Mouse (Mus musculus) olfactory bulb, adult 2 months (tissue): Measurements from ENCODE around the gene Ly6g5c. TPM values are rescaled to one million over a fixed set of nuclear protein-coding genes. Genes with fewer than 3 reads are reported as not detected.

Experiments
- H3K27ac ChIP-seq: fragments of 200-500 bp; 2 replicates; pipeline ENCODE4 v1.5.1; 2012; ENCODE audit warnings: low read depth, low read length; ENCODE audit not compliant: insufficient read depth
- H3K4me1 ChIP-seq: fragments of 200-500 bp; 2 replicates; pipeline ENCODE4 v1.6.1; 2012; ENCODE audit warnings: low read length; ENCODE audit not compliant: control insufficient read depth, insufficient read depth
- H3K4me3 ChIP-seq: fragments of 200-500 bp; 2 replicates; pipeline ENCODE4 v1.5.1; 2012; ENCODE audit warnings: mild to moderate bottlenecking, low read depth, low read length, moderate library complexity; ENCODE audit not compliant: insufficient read depth
- CTCF ChIP-seq: fragments of 200-500 bp; IDR thresholded peaks from 2 replicates; pipeline ENCODE4 v1.5.1; 2012; ENCODE audit warnings: low read depth, mild to moderate bottlenecking, low read length, moderate library complexity; ENCODE audit not compliant: insufficient read depth
- POLR2A ChIP-seq: fragments of 200-500 bp; IDR thresholded peaks from 2 replicates; pipeline ENCODE4 v1.6.1; 2012; ENCODE audit warnings: mild to moderate bottlenecking, low read depth, low read length, moderate library complexity; ENCODE audit not compliant: insufficient read depth
- WGBS: fragments of 180-500 bp; shearing (Covaris S2); methylation state at CpG from one replicate; pipeline ENCODE4 v1.1.7; 2018; 5-methylcytosine and 5-hydroxymethylcytosine counted together
- polyA plus RNA-seq: library from polyadenylated mRNA; stranded (reverse); fragments of >200 nt; gene quantifications from 2 replicates; pipeline ENCODE4 v1.2.4, GENCODE M21; 2012; ENCODE audit warnings: low replicate concordance; ENCODE audit not compliant: missing spikeins, insufficient read depth, insufficient read length

Gene Ly6g5c
- polyA plus RNA-seq, 1 experiment, result not detected

- 82% methylated on average over 33 of the region's 33 CpGs for WGBS
- TF ChIP-seq POLR2A (no peak), CTCF (no peak)
- Histone ChIP-seq H3K27ac (no peak overlapping the region), H3K4me1 (peaks cover 2% of the 10 kb centered on the region), H3K4me3 (no peak overlapping the region)
Measured at GRCm38 (mm10) chr17:35156461-35157200, 48.6 kb downstream of the Ly6g5c start.

GRCm38 (mm10) chr17:35157254-35157653 is 49.2 kb downstream of the Ly6g5c start:
- TF ChIP-seq POLR2A, result no peak
- no peak for TF ChIP-seq CTCF
- no peak overlapping the region for H3K4me3 ChIP-seq
- H3K27ac ChIP-seq, result no peak overlapping the region
- H3K4me1 ChIP-seq, result peaks cover 7% of the 10 kb centered on the region
- 78% methylated on average over 8 of the region's 8 CpGs for WGBS

- WGBS, result 92% methylated on average over 8 of the region's 8 CpGs
- TF ChIP-seq CTCF (no peak), POLR2A (no peak)
- H3K27ac ChIP-seq, result no peak overlapping the region
- H3K4me1 ChIP-seq, result peaks cover 8% of the 10 kb centered on the region
- H3K4me3 ChIP-seq, result no peak overlapping the region
Measured at GRCm38 (mm10) chr17:35157661-35158175, 49.6 kb downstream of the Ly6g5c start.

- H3K4me1 ChIP-seq, result peaks cover 11% of the 10 kb centered on the region
- H3K27ac ChIP-seq, result no peak overlapping the region
- TF ChIP-seq POLR2A (no peak), CTCF (no peak)
- H3K4me3 ChIP-seq, result no peak overlapping the region
- WGBS, result 90% methylated on average over 16 of the region's 16 CpGs
Measured at GRCm38 (mm10) chr17:35158850-35159593, 50.9 kb downstream of the Ly6g5c start.

GRCm38 (mm10) chr17:35159638-35160037 is 51.6 kb downstream of the Ly6g5c start:
- WGBS, result 76% methylated on average over 7 of the region's 7 CpGs
- Histone ChIP-seq H3K4me1 (peaks cover 11% of the 10 kb centered on the region), H3K4me3 (no peak overlapping the region), H3K27ac (no peak overlapping the region)
- TF ChIP-seq CTCF (no peak), POLR2A (no peak)

GRCm38 (mm10) chr17:35161421-35161820 is 53.3 kb downstream of the Ly6g5c start:
- WGBS, result 73% methylated on average over 11 of the region's 11 CpGs
- no peak for TF ChIP-seq CTCF
- no peak for TF ChIP-seq POLR2A
- H3K4me3 ChIP-seq, result no peak overlapping the region
- H3K27ac ChIP-seq, result no peak overlapping the region
- H3K4me1 ChIP-seq, result peaks cover 13% of the 10 kb centered on the region

Other genes with a start within 250 kb of the Ly6g5c start
- gene Cfb, start 245.8 kb upstream of the Ly6g5c start, polyA plus RNA-seq, result not detected in 2 replicates
- not detected in 2 replicates for gene Zbtb12, start 228.8 kb upstream of the Ly6g5c start, polyA plus RNA-seq
- gene Gm20547, start 226.2 kb upstream of the Ly6g5c start, polyA plus RNA-seq, result not detected in 2 replicates
- gene C2, start 210.0 kb upstream of the Ly6g5c start, polyA plus RNA-seq, result not detected in 2 replicates
- gene Ehmt2, start 209.8 kb upstream of the Ly6g5c start, polyA plus RNA-seq, result 130 TPM in 1 of 2 replicates, not detected in the other
- gene Slc44a4, start 193.8 kb upstream of the Ly6g5c start, polyA plus RNA-seq, result not detected in 2 replicates
- not detected in 2 replicates for gene Neu1, start 177.0 kb upstream of the Ly6g5c start, polyA plus RNA-seq
- gene Hspa1b, start 149.0 kb upstream of the Ly6g5c start, polyA plus RNA-seq, result not detected in 2 replicates
- not detected in 2 replicates for gene Gm20481, start 138.4 kb upstream of the Ly6g5c start, polyA plus RNA-seq
- gene Hspa1a, start 136.1 kb upstream of the Ly6g5c start, polyA plus RNA-seq, result not detected in 2 replicates
- not detected in 2 replicates for gene Hspa1l, start 135.6 kb upstream of the Ly6g5c start, polyA plus RNA-seq
- not detected in 2 replicates for gene Lsm2, start 126.4 kb upstream of the Ly6g5c start, polyA plus RNA-seq
- gene Vars, start 107.3 kb upstream of the Ly6g5c start, polyA plus RNA-seq, result not detected in 2 replicates
- not detected in 2 replicates for gene Vwa7, start 91.7 kb upstream of the Ly6g5c start, polyA plus RNA-seq
- not detected in 2 replicates for gene Sapcd1, start 80.3 kb upstream of the Ly6g5c start, polyA plus RNA-seq
- gene Msh5, start 61.5 kb upstream of the Ly6g5c start, polyA plus RNA-seq, result not detected in 2 replicates
- gene Clic1, start 58.3 kb upstream of the Ly6g5c start, polyA plus RNA-seq, result not detected in 2 replicates
- gene Ddah2, start 49.2 kb upstream of the Ly6g5c start, polyA plus RNA-seq, result not detected in 2 replicates
- not detected in 2 replicates for gene Ly6g6c, start 42.9 kb upstream of the Ly6g5c start, polyA plus RNA-seq
- not detected in 2 replicates for gene Mpig6b, start 42.1 kb upstream of the Ly6g5c start, polyA plus RNA-seq
- not detected in 2 replicates for gene Ly6g6e, start 31.4 kb upstream of the Ly6g5c start, polyA plus RNA-seq
- gene Ly6g6d, start 30.2 kb upstream of the Ly6g5c start, polyA plus RNA-seq, result not detected in 2 replicates
- not detected in 2 replicates for gene Ly6g6f, start 22.7 kb upstream of the Ly6g5c start, polyA plus RNA-seq
- gene Abhd16a, start 19.0 kb upstream of the Ly6g5c start, polyA plus RNA-seq, result not detected in 2 replicates
- gene Ly6g5b, start 7.1 kb downstream of the Ly6g5c start, polyA plus RNA-seq, result not detected in 2 replicates
- gene Gpank1, start 13.2 kb downstream of the Ly6g5c start, polyA plus RNA-seq, result not detected in 2 replicates
- not detected in 2 replicates for gene Csnk2b, start 13.8 kb downstream of the Ly6g5c start, polyA plus RNA-seq
- not detected in 2 replicates for gene D17H6S53E, start 18.1 kb downstream of the Ly6g5c start, polyA plus RNA-seq
- not detected in 2 replicates for gene Apom, start 23.8 kb downstream of the Ly6g5c start, polyA plus RNA-seq
- 684 TPM in 1 of 2 replicates, not detected in the other for gene Bag6, start 26.9 kb downstream of the Ly6g5c start, polyA plus RNA-seq
- 146 and 391 TPM in 2 replicates for gene Prrc2a, start 56.6 kb downstream of the Ly6g5c start, polyA plus RNA-seq
- not detected in 2 replicates for gene Aif1, start 67.8 kb downstream of the Ly6g5c start, polyA plus RNA-seq
- gene Lst1, start 80.2 kb downstream of the Ly6g5c start, polyA plus RNA-seq, result not detected in 2 replicates
- not detected in 2 replicates for gene Ltb, start 86.2 kb downstream of the Ly6g5c start, polyA plus RNA-seq
- not detected in 2 replicates for gene Tnf, start 93.7 kb downstream of the Ly6g5c start, polyA plus RNA-seq
- not detected in 2 replicates for gene Lta, start 97.1 kb downstream of the Ly6g5c start, polyA plus RNA-seq
- gene Gm16181, start 112.6 kb downstream of the Ly6g5c start, polyA plus RNA-seq, result not detected in 2 replicates
- gene Atp6v1g2, start 125.4 kb downstream of the Ly6g5c start, polyA plus RNA-seq, result not detected in 2 replicates
- gene Nfkbil1, start 127.5 kb downstream of the Ly6g5c start, polyA plus RNA-seq, result not detected in 2 replicates
- 290 and 359 TPM in 2 replicates for gene Ddx39b, start 133.5 kb downstream of the Ly6g5c start, polyA plus RNA-seq
- 345 and 592 TPM in 2 replicates for gene H2-D1, start 154.5 kb downstream of the Ly6g5c start, polyA plus RNA-seq
- gene H2-Q1, start 212.1 kb downstream of the Ly6g5c start, polyA plus RNA-seq, result not detected in 2 replicates
- gene H2-Q2, start 234.0 kb downstream of the Ly6g5c start, polyA plus RNA-seq, result not detected in 2 replicates